Mouse (Mus musculus) heart, adult 9 months (tissue): ENCODE results near the gene Abhd15.
"Not testable (repeated sequence)": the region's sequence is repeated elsewhere in the genome, so short reads cannot be mapped to it uniquely, and the experiment has no call there.

Source experiments
- DNase-seq, 2 experiments: peaks; one replicate each; pipeline ENCODE4 v3.0.0; 2022; ENCODE audit warnings: low spot score in 2 of 2

Gene Abhd15

DNA sequence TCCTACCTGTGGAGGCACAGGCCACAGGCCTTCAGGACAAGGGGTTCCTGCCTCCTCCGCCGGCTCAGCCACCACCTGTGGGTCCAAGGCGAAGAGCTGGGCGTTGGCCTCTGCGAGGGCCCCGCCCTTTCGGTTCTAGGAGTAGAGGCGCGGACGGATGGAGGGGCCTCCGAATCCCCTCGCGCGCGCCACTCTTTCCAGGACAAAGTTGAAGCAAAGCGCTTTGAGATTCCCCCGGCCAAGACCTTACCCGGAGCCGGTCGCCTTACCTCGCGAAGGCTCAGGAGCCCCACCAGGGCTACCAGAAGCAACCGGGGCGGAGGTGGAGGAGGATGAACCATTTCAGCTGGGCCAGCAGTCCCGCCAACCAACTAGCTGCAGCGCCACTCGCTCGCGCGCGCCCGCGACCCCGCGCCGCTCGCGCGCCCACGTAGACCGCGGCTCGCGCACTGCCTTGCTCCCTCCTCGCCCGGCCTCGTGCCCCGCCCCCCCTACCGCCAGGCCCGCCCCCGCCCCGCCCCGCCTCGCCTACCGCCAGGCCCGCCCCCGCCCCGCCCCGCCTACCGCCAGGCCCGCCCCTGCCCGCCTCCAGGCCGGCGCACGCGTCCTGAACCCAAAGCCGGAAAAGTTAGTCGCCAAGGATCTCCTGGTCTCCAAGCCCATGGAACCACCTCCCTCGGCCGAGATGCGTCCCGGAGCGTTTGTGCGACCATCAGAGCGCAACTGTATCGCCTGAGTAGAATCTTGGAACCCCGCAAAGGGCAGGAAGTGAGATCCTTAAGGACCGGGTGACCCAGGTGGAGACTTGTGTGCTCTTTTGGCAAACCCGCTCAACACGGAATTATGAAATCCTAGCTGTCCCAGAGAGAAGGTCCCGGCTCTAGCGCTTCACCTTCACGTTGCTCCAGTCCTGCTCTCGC is 1.8 kb upstream of the Abhd15 start:
- DNase-seq = peak; percentile 88

DNA sequence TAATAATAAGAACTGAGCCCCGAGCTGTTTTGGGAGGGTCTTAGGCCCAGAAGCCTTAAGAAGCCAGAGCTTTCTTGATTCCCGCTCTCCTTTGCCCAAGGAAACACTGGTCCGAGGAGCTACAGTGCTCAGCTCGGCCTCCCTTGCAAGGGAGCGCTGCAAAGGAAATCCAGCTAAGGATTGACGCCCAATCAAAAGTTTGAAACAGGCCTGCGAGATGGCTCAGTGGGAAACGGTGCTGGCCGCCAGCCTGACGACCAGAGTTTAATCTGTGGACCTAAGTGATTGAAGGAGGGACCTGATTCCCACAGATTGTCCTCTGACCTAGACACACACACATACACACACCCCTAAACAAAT is 1.1 kb upstream of the Abhd15 start:
- DNase-seq = no peak

DNA sequence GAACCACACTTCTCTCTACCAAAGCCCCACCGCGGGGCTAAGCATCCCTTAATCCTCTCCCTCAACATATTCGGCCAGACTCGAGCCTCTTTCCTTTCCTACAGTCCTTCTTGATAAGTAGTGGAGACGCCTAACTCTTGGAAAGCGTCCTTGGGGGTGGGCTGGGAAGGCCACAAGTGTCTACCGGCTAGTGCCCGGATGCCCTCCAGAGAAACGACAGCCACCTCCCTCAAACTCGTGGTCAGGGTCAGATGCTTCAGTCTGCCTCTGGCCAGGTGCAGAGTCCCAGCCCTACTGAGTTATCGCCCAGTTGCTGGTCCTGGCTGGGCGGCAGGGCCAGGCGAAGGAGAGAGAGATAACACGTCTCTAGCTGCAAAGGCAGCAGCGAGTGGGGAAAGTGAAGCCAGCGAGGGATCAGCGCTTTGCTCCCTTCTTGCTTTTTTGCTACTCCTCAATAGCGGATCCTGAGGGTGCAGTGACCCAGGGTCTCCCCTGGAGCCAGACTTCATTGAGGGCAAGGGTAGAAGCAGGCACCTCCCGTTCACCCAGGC is 565 bp upstream of the Abhd15 start:
- DNase-seq = peak in 1 of 2 experiments; percentile 42

DNA sequence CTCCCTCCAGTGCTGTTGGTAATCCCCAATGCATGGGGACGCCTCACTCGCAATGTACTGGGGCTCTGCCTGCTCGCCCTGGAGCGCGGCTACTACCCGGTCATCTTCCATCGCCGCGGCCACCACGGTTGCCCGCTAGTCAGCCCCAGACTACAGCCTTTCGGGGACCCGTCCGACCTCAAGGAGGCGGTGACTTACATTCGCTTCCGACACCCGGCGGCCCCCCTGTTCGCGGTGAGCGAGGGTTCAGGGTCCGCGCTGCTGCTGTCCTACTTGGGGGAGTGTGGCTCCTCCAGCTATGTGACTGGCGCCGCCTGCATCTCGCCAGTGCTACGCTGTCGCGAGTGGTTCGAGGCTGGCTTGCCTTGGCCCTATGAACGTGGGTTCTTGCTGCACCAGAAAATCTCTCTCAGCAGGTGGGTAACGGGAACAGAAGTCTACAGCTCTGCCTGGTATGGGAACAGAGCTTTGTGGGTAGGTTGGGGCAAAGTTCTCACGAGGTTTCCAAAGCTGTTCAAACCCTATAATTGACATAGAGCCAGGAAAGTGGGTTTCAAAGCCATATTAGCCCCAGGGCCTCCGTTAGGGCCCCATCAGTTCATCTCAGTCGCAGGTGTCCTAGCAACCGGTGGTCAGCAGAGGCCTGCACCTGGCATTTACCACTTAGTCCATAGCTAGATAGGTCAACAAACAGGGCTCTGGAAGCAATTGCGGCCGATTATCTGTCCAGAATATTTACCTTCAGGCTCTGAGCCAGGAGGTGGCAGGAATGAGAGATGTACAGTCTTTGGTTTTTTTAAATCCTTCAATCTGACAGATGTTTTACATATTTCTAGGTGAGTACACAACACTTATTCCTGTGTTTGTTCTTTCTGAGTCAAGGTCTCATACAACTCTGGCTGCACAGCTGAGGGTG is 974 bp downstream of the Abhd15 start, which contains the start of gene Trp53i13:
Gene Trp53i13 (minus strand): TSS at position 344 of the 916 bp plus-strand sequence.
- DNase-seq = peak in 1 of 2 experiments; percentile 33

DNA sequence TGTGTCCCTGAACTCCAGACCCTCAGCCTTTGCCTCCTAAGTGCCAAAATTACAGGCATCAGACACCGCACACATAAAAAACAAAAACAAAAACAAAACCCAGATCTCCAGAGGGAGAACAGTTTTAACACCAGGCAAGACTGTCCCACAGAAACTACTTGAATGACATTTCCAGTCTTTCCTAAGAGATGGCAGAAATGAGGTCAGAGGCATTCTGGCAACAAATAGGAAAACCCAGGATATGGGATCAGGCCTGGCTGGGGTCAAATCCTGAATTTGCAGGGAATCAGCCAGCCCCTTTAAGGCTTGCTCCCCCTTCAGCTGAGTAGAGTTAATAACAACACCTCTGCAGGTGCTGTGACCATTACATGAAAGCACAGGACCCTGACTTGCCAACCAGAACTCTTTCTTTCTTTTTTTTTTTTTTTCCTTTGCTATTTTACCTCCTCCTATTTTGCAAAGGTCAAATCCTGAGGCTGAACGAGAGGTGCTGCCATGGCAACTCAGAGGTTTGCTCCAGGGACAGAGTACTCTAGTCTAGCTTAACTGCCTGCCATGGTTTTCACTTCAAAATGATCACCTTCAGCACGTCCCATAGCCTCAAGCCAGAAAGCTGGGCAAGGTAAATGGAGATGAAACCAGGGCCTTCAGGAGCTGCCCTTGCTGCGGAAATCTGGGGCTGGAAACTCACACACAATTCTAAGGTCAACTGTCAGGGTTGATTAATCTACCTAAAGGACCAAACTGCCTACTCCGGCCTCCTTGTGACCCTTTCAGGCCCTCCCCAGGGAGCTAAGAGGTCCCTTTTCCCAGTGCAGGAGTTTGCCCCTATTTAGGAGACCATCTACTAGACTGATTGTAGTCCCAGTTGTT is 1.9 kb downstream of the Abhd15 start:
- DNase-seq = no peak

DNA sequence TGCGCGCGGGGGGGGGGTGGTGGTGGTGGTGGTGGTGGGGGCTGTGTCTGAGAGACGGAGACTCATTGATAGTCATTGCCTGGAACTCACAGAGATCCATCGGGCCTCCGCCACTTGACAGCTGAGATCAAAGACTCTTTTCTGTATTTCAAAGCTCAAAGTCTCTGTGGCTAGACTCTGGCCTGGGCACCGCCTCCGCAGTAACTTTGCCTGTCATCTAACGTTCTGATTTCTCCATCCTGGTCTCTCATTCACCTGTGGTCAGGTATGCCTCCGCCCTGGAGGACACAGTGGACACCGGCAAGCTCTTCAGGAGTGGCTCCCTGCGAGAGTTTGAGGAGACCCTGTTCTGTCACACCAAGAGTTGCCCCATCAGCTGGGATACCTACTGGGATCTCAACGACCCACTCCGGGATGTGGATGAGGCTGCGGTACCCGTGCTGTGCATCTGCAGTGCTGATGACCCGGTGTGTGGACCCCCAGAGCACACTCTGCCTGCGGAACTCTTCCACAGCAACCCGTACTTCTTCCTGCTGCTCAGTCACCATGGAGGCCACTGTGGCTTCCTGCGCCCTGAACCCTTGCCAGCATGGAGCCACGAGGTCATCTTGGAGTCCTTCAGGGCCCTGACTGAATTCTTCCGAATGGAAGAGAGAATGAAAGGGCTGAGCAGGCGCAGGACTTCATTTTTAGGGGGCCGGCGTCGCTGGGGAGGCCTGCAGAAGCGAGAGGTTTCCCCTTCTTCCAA is 3.3 kb downstream of the Abhd15 start:
- DNase-seq = no peak

DNA sequence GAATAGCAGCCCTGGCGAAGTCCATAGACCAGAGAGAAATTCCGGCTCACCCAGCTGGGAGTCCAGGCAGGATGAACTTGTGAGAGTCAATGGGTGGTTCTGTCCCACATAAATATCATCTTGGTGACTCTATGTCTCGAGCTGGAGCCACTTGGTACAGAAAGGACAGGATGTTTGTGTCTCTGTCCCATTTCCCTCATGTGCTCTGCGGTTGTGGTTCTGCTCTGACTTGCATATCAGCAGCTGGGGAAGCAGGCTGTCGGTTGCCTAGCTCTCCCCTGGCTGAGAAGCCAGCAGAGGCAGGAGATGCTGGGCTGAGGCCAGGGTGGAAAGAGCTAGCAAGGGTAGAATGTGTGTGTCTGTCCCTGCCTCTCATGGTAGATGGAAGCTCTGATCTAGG is 4.1 kb downstream of the Abhd15 start, which contains the start of gene Gm10392:
Gene Gm10392 (minus strand): TSS at position 156 of the 400 bp plus-strand sequence.
- DNase-seq = peak in 1 of 2 experiments; percentile 63

DNA sequence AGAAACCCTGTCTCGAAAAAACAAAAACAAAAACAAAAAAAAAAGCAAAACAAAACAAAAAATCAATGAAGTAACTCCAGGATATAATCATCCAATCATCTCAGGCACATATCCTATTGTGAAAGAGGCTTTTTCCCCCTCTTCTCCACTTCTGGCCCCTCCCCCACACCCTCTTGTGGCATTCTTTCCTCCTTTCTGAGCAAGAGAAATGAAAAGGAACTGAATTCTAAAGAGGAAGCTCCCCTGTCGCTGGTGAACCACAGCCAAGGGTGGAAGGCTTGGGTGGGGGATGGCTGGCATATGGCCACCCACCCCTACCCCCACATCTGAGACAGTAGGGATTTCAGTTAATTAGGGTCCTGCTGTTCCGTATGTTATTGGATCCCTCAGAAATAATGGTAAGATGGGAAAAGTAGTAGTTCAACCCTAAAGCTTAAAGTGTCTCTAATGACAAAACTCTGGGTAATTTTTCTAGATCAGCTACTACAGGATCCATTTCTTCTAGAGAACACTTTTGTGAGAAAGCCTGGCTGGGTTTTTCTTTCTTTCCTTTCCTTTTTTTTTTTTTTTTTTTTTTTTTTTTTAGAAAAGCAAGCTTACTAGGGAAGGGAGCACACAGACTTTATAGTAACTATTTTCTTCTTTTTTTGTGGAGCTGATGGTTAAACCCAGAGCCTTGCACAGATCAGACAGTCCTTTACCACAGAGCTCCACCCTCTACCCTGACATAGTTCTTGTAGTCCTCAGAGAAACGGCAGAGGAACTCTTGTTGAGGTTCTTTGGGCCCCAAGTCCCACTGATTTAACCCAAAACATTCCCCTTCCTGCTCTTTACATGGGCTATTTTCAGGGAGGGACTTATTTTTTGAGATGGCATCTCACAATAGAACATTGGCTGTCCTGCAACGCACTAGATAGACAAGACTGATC is 5.9 kb downstream of the Abhd15 start:
- DNase-seq = peak in 1 of 2 experiments; percentile 35

DNA sequence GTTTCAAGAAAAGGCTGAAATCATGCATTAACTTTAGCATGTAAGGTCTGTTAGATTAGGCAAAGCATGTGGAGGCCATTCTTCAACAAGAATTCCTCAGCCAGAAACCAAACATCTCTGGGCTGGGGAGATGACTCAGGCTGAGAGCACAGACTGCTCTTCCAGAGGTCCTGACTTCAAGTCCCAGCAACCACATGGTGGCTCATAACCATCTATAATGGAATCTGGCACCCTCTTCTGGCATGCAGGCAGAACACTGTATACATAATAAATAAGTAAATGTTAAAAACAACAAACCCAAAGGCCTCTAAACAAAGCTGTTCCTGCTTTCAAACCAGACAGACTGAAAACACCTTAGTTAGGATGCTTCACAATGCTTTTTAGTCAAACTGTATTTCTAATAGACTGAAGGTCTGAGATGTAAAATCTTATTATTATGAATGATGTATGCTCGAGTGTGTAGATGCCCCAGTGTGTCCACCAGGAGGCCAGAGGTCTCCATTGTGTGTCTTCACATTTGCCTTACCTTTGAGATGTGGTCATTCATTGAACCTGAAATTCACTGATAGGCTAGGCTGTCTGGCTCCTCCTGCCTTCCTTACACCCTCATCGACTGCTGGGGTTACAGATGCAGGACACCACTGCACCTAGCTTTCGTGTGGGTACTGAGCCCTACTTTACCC is 11.0 kb downstream of the Abhd15 start:
- no peak for DNase-seq

DNA sequence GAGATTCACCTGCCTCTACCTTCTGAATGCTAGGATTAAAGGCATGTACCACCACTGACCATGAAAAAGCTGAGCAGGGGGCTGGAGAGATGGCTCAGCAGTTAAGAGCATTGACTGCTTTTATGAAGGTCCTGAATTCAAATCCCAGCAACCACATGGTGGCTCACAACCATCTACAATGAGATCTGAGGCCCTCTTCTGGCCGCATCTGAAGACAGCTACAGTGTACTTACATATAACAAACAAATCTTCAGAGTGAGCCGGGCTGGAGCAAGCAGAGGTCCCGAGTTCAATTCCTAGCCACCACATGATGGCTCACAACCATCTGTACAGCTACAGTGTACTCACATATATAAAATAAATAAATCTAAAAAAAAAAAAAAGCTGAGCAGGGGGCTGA is 13.5 kb downstream of the Abhd15 start:
- DNase-seq = not testable (repeated sequence)

DNA sequence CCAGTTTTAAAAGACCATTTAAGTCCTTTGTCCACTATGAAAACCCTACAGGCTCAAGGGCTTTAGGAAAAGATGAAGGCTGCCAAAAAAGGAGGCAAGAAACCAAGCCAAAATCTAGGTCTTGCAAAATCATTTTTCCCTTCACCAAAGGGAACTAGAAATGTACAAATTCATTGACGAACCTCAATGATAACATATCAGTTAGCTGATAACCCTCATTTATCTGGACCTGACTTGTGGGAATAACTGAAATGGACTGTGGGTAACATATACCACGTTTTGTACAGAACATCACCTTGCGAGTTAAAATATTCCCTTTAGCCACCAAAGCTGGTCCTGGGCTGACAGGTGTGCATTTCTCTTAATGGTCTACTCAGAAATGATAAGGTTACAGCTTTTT is 14.7 kb downstream of the Abhd15 start:
- no peak for DNase-seq

DNA sequence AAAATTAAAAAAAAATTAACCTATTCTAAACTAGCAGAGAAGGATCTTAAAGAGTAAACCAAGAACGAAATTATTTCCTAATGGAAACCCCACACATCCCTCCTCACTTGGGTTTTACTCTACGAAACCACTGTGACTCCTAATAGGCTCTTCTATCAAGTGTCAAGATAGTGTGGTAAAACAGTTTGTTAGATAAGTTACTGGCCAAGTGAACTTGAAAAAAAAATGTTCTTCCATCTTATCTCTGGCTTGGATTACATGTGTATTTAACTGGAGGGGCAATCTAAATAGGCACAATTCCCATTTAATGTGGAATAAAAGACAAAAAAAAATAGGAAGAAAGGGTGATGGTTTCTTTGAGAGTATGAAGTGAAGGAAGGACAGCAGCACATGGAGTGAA is 15.9 kb downstream of the Abhd15 start:
- DNase-seq = no peak

DNA sequence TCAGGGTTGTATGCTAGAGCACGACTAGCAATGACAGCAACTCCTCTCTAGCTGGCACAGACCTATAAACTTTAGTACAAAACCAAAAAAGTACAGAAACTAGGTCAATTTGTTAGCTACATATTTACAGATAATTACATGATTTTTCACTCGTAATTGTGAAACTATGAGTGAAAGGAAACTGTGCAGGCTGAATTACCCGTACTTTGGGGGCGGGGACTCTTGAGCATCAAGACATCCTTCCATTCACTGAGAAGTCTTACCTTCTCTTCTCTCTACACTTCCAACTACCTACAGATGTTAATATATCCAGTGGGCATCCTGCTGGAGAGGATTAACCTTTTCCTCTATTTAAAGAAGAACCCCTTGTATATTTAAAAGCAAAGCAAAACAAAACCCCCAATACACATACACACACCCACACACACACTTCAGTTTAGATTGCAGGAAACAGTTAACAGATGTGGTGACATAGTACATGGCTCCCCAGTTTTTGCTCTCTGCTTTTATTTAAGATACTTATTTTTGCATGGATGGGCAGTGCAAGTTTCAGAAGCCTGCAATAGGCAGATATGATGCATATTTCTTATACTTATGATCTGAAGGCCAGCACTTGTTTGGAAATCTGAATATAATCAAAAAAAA is 17.4 kb downstream of the Abhd15 start:
- DNase-seq = no peak

DNA sequence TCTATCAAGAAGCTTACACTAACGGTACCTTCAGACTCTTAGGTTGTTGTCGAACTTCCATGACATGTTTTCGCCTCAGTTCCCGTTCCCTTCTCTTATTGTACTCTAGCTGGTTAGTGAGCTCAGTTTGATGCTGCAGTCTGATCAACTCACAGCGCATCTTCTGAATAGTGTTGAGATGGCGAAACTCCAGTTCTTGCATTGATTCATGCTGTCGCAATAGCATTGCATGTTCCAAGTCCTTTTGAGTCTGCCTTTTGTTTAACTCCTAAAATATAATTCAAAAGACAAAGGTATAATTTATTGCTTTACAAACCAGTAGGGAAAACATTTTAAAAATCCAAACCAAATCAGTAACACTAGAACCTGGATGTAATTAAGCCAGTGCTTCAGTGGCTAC is 30.3 kb downstream of the Abhd15 start:
- no peak for DNase-seq

DNA sequence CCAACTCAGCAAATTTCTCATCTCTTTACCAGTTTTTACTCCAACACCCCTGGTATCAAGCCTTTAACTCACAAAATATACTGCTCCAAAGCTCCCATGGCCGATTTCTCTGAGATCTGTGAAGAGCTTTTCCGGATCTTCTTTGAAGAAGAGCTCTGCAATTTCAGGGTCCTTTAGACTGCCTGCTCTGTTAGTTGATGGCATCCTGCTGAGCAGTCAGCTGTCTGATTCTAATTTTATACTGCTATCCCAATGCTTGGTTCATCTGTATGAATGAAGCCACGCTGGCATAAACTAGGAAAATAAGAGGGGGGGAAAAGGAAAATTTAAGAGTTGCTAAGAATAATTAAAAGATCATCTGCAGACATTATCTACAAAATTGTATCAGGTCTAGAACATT is 70.3 kb downstream of the Abhd15 start:
- DNase-seq = no peak
